Mouse (Mus musculus) naive thymus-derived CD4-positive, alpha-beta T cell, adult 2 months (primary cell): ENCODE data around the gene Pigq.
A peak's percentile ranks its signal among the peaks of the same experiment; 100 is the strongest.

Experiments
- DNase-seq: peaks from one replicate; pipeline ENCODE4 v3.0.0-alpha.2; 2011; ENCODE audit warnings: low read depth

Gene Pigq

DNA sequence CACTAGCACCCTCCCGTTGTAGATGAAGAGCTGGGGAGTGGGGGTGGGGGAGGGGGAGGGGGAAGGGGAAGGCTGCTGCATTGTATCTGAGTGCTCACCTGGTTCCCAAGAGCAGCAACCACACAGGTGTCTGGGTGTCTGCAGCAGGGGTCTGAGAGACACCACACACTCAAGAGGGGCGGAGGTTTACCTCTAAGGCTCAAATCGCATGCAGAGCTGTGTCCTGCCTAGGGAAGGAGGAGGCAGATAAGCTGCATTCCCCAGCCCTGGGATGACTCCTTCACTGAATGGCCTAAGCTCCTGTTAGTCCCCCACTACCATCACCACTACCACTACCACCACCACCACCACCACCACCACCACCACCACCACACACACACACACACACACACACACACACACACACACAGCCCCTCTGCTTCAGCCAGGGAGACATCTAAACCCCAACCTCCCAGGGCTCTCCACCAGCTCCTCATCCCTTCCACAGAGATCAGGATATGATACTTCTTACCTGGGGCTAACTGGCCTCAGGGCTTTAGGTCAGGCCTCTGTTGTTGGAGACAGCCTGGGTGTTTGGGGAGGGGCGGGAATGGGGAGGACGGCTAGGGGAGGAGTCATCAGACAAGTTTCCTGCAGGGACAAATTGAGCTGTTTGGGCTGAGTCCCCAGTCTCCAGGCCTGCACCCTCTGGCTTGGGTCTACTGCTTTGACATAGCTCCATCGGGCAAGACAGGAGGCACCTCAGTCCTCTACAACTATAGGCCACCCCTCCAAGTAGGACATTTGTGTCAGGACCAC is at the start of gene Pigq, which contains the start of gene Nhlrc4:
Pigq (minus strand) TSS at position 571 of the 798 bp plus-strand sequence.
Nhlrc4 (minus strand) TSS at position 596 of the 798 bp plus-strand sequence.
- DNase-seq, result no peak

DNA sequence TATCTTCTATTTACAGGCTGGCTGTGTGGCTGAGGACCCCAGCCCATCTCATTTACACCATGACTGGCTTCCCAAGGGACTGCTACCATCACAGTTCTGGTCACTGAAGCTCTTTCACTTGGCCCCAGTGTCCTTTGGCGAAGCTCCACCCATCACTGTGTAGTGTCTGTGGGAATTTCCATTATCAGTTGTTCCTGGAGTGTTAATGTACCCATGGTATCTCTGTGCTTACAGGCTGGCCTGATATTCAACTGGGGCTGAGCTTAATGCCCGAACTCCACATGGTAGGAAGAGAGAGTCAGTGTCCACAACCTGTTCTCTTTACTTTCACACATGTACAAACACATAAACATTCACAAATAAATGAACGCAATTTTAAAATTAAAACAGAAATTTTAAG is 48.8 kb upstream of the Pigq start:
- no peak for DNase-seq

DNA sequence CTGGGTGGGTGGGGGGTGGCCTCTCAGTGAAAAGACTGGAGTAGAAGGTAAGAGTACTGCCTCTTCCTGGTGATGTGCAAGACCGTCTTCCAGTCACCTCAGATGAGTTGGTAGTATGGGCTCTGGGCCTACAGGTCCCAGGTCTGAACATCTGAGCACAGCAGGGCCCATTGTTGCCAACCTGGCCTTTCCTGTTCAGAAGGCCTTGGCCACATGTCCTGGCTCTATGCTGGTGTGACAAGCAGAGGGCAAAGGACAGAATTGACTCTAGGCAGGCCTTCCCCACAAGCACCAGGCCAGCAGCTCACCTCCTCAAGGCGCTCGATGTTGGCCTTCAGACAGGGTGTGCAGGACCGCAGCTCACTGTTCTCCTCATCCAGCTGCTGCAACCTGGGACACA is 47.5 kb upstream of the Pigq start:
- DNase-seq, result no peak

DNA sequence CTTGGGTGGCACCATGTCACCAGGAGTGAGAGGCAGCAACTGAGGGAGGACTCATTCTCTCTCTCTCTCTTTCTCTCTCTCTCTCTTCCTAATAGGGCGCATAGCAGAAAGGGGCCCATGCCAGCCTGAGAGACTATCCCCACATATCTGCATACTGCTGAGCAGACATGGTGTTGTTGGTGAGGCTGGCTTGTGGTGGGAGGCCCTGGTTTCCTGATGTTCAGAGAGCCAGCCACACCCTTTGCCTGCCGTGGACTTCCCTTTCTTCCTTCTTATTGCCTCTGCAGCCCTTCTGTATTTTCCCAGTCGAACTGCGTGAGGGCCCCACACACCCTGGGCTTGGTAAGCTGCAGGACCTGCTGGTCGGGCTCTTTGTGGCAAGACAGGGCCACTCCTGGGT is 45.6 kb upstream of the Pigq start:
- DNase-seq, result no peak

DNA sequence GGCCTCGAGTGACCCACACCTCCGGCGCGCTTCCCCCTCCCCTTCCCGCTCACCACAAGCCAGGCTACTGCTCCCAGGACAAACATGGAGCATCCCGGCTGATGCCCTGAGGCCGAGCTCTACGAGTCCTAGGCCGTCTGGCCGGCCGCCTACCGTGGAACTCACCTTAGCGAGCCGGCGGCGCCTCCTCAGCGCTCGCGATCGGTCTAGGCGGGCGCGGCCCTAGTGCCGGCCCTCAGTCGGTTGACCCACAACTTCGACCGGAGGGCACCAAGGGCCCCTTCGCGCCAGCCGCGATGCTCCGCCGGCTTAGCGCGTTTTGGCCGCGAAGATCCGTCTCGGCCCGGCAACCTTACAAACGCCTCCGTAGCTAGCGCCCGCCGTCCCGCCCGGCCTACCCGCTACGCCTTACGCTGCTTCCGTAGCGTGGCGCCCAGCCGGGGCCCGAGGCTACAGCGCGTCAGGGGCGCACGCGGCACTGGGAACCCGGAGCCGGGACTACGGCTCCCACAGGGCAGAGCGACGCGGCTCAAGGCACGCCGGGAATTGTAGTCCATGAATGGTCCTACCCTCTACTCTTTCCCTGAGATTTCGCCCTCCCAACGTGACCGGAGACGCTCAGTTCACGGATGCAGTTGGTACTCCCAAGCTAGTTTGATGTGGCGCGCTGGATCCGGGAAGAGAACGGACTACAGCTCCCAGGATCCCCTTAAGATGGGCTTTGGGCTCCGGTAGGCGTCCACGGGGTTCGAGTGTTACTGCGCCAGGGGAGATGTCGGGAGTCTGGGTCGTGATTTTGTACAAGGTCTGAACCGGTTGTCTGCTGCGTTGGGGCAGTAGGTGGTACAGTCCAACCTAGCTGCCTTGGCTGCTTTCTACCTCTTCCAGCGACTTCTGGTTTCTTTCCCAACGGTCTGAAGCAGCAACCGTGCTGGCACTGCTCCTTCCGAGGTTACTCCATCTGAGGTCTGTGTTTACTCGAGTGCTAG is 40.9 kb upstream of the Pigq start, which contains the start of gene Capn15:
Capn15 (minus strand) TSS at position 491 of the 989 bp plus-strand sequence.
- peak; percentile 92 for DNase-seq

DNA sequence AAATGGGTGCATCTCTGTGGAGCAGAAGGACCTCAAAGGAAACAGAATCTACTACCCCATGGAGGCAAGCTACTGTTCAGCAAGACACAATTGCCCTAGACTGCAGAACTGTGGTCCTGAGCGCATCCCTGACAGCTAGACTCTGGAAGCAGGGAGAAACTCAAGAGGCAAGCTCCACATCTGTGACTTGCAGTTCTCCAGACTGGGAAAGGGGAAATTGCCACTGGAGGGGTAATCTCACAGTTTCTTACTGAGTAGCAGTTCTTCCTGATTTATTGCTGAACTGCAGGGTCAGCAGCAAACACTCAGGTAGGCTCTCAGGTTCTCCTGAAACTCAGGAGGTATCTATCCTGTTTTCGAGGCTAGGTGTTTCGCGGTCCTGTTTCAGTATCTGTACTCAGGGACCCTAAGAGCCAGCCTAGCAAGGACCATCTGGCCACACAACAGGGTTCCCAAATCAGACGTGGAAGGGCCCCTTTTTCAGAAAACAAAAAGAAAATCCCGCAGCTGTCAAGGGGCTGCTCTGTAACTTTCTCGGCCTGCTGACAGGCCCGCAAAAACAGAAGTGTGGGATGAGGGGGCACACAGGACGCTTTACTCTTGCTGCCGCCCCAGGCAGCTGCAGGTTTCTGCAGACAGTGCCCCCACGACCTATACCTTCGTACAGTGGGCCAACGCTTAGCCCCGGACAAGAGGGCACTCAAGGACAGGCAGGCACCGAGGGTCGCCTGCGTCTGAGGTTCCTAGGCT is 40.0 kb upstream of the Pigq start:
- DNase-seq, result peak; percentile 23

DNA sequence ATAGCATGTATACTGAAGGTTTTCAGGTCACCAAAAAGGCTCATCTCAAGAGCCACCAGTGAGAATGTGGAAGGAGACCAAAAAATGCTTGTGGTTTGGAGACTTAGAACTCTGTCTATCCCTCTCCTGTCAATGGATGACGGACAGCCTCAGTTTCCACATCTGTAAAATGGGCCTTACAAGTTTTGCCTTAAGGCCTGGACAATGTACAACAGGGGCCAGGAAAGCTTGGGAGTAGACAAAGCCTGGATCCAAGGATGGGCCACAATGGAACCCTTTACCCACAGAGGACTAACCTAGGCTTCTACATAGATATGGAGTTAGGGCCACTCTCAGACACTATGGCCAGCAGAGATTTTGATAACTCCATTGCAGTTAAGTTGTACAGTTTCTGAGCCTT is 39.3 kb upstream of the Pigq start:
- DNase-seq, result no peak

DNA sequence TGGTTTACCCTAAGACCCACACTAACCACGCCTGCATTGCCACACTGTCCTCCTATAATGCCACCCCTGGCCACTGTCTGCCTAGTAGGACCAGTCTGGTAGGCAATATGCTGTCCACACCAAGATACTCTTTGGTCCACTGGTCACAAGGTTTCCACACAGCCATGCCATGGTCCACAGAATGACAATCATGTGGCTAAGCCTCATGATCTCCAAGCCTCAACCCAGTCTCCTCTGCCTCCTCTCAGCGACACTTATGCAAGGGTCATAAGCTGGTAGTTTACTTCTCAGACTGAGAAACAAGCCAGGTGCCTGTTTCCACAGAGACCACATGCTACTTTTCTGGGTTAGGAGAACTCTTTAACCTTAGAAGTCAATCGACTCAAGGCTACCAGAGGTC is 38.2 kb upstream of the Pigq start:
- no peak for DNase-seq

DNA sequence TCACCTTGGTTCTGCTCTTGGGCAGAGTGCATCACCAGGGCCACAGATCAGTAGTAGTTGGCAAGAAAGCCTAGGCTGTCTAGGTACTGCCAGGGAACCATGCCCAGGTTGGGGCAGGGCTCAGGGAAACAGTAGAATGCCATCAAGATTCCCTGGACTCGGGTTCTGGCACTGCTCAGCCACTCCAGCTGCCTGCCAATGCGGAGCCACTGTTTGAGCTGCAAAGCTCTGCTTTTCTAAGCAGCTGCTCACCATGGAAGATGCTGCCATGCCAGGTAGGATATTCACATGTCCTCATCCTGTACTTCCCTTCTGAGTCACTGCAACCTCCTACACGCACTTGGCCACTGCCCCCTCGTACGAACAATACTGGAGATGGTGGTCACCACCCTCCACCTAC is 36.1 kb upstream of the Pigq start:
- no peak for DNase-seq

DNA sequence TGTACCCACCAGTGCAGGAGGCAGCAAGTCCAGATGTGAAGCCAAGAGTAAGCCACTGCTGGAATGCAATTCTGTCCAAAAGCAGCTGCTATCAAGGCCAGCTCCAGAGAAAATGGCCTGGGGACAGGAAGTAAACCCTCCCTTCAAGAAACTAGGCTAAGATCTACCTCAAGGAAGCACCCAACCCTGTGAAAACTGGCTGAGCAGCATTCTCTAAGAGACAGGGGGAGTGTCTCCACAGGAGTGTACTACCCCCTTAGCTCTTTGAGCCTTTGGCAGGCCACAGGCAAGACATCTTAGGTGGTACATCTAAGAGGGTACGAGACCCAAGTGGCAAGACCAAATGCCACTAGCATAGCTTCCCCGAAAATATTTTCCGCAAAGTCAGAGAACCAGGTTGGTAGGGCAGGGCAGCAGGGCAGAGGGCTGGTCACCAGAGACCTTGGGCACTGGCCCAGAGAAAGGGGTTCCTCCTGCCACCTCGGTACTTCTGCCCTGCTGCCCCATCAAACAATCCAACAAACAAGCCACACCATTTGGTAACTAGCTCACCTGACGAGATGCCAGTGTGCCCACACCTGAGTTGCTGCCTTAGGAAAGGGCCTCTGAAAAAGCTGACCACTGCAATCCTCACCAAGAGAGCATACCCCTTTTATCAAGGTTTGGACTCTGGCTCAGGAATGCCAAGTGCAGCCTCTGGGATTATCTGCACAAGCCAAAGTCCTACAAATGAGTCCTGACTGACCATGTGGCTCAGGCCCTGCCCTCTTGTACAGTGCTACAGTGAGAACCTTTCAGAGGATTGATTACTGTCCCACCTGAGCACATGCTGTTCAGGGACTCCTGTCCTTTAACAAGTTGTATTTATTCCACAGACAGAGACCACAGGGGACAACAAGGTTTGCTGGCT is 35.3 kb upstream of the Pigq start:
- no peak for DNase-seq

DNA sequence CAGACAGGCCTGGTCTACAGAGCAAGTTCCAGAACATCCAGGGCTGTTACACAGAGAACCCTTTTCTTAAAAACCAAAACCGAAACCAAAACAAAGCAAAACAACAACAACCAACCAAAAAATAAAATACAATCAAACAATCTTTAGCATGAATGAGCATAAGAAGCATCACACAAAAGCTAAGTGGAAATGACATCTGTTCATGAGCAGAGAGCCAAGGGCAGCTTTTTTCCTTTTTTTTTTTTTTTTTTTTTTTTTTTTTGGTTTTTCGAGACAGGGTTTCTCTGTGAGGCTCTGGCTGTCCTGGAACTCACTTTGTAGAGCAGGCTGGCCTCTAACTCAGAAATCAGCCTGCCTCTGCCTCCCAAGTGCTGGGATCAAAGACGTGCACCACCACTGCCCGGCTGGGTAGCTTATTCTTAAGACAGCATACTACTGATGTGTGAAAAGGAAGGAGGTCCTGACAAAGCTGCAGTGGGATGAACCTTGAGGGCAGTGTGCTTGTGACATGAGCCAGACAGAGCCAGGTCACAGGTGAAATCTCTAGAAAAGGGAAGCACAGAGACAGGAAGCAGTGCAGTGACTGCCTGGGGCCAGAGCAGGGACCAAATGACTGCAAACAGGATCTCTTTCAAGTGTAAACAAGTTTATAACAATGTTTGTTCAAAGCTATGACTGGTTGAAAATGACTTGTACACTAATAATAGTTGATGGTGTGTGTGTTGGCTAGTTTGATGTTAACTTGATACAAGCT is 26.4 kb upstream of the Pigq start:
- peak; percentile 25 for DNase-seq

DNA sequence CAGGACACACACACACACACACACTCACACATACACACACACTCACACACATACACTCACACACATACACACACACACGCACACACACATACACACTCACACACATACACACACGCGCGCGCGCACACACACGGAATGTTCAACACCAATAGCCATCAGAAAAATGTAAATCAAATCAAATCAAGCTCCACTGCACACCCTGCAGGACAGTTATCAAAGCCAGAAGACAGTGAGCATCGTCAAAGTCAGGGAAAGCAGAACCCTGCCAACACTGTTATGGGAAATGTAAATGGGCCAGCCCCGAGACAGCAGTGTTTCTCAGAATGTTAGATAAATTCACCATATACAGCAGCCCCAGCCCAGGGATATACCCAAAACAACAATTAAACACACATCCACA is 25.7 kb upstream of the Pigq start:
- peak; percentile 24 for DNase-seq

DNA sequence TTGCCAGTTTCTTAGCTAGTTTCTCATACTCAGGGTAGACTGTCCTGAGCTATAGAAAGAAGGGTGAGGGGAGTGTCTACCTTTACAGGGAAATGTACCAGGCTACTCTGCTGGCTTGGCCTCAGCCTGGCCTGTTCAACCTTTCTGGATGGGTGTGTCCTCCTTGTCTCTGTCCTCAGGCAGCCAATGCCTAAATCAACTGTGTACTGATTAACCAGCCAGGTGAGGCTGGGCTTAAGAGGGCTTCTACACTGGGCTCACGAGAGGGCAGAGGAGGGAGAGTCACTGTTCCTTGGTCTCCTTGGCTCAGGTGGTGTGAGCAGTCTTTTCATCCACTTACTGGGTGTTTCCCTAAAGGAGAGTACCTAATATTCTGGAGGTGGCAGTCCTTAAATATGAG is 23.4 kb upstream of the Pigq start:
- DNase-seq, result no peak

DNA sequence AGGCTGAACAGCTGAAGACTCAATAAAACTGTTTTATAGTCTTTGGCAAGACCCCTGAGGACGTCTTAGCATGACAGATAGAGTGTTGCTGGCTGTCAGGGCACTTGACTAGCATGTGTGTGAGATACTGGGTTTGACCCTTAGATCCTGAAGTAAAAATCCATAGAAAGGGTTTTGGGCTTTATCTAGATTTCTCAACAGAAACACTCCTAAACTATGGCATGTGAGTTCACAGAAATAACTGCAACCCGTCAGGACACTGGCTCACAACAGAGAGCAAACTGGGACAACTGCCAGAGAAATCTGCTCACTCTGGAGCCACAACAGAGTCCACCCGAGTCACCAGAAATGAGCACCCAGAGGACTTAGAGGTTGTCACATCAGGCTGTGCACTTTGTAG is 22.9 kb upstream of the Pigq start:
- DNase-seq, result no peak

DNA sequence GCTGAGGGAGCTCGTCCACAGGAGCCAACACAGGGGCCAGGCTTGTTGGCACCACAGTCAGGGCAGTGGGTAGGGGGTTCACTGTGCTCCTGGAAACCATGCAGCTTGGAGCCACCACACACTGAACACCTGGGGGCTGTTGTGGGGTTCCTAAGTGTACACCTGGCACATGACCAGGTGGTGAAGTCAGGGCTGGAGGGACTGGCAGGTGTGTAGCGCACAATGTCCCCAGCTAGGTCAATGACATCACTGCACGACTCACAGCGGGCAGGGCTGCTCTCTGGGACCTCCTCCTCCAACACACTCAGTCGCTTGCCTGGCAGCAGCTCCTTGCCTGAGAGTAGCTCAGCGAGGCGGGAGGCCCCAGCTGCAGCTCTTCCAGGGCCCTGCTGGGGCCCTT is 19.5 kb upstream of the Pigq start:
- DNase-seq, result no peak

DNA sequence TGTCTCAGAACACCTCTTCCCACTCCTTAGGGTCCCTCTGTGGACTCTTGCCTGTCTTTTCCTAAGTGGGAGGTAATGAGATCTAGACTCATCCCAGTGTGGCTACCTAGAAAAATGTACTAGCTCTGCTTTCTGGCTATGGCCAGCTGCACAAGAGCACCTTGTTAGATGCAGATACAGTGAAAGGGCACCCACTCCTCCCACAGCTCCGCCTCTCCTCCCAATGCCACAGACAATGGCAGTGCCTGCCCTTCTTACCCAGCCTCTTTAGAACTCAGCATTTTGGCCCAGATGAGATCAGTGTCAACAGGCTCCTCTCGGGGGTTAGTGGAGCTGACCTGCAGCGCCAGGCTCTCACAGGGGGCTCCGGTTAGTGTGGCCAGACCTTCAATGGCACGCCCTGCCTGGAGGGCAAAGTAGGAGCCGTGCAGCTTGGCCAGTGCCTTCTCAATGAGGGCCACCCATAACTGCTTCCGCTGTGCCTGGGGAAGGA is 17.7 kb upstream of the Pigq start:
- no peak for DNase-seq

DNA sequence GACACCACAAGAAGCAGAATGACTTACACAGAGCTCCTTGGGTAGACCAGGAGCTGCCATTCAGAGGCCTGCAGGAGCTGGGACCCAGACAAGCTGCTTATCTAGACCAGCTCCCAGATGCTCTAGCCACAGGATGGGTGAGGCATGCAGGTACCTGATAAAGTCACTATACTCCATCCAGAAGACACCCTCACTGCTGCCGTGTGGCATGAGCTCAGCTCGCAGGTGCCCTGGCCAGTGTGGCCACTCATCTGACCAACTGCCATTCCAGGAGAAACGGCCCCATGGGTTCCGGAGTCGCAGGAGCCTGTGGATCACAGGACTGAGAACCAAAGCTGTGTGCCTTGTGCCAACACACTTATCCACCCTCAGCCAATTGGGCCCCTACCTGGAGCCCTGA is 16.8 kb upstream of the Pigq start:
- no peak for DNase-seq

DNA sequence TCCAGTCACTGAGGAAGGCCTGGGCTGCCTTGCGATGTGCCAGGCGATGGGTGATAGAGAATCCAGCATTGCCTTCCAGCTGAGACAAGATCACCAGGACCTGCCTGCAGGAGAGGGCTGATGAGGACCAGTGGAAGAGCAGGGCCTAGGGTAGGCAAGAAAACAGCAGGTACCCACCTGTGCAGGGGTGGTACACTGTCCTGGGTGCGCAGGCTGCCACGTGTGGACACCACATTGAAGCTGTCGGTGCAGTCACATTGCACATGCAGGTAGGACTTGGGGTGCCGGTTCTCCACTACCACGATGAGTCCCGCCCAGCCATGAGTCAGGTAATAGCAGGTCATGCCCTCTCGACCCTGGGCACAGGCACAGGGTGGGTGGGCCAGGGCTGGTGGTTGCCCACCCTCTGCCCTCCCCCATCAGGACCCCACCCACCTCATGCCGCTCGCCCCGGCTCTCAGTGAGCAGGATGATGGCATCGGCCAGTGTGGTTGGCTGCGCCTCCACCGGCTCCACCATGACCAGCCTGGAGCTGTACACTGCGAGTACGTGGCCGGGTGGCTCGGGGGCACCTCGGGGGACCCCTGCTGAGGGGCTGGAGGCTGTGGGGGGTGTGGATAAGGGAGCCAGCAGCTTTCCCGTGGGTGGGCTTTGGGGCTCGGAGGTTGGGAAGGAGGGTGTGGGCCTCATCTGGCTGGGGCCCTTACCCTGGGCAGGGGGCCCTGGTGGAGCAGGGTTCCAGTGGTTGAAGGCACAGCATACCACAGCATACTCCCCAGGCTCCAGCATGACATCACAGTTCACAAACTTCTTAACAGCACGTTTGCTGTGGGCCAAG is 15.1 kb upstream of the Pigq start:
- no peak for DNase-seq

DNA sequence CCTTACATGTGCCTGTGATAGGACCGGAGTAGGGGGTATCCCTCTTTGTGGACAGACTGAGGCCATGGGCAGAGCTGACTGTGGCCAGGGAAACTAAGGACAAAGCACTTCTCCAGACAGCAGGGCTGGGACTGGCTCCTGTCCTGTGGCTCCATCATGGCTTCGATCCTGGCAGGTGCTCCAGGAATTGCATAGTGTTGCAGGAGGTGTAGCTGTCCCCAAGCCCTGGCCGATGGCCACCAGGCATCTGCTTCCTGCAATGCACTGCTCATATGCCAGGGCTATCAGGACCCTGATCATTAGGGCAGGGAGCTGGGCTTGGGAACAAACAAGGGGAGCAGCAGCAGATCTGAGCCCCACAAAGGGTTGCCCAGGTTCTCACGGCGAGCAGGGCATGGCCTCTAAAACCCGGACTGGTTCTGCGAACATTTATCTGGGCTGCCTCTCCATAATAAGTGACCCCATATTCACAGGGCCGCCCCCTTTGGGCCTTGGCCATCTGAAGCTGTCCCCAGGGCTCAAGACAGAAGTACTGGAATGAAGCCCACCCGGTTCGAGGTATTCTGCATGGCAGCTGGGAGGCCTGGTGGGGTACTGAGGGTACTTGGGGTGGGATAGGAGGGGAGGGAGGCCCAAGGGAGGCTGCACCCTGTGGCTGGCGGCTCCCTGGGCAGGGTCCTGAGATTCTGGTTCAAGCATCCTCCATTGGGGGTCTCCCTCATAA is 14.2 kb upstream of the Pigq start:
- DNase-seq, result no peak
